Mouse (Mus musculus) intestine, postnatal 0 days (tissue): ENCODE measurements around the gene Olfr1417. TPM values are rescaled to one million over a fixed set of nuclear protein-coding genes. Genes with fewer than 3 reads are reported as not detected.
A peak's percentile ranks its signal among the peaks of the same experiment; 100 is the strongest.

Experiments used
- ATAC-seq: fragments of 200-750 bp; cut with Nextera tagmentation; 2 replicates; pipeline ENCODE4 v1.8.0; 2017; ENCODE audit warnings: mild to moderate bottlenecking, moderate TSS enrichment, moderate library complexity
- H3K27ac ChIP-seq: fragments of 300-500 bp; sonication (generic); 2 replicates; pipeline ENCODE4 v1.5.1; 2014; ENCODE audit warnings: mild to moderate bottlenecking, low read depth, low read length, moderate library complexity
- H3K27me3 ChIP-seq: fragments of 300-500 bp; sonication (generic); replicated peaks from 2 replicates; pipeline ENCODE4 v1.6.1; 2014; ENCODE audit warnings: low read length, mixed read lengths; ENCODE audit not compliant: control insufficient read depth, insufficient read depth
- H3K36me3 ChIP-seq: fragments of 300-500 bp; sonication (generic); 2 replicates; pipeline ENCODE4 v1.6.1; 2014; ENCODE audit warnings: mild to moderate bottlenecking, moderate library complexity; ENCODE audit not compliant: control insufficient read depth, insufficient read depth
- H3K4me1 ChIP-seq: fragments of 300-500 bp; sonication (generic); replicated peaks from 2 replicates; pipeline ENCODE4 v1.6.1; 2014; ENCODE audit warnings: antibody characterized with exemption, low read length, mixed read lengths; ENCODE audit not compliant: control insufficient read depth, insufficient read depth
- H3K4me2 ChIP-seq: fragments of 300-500 bp; sonication (generic); replicated peaks from 2 replicates; pipeline ENCODE4 v1.6.1; 2014; ENCODE audit warnings: low read depth, mild to moderate bottlenecking, moderate library complexity
- H3K4me3 ChIP-seq: fragments of 300-500 bp; sonication (generic); 2 replicates; pipeline ENCODE4 v1.5.1; 2014; ENCODE audit warnings: low read depth, low read length
- H3K9ac ChIP-seq: fragments of 300-500 bp; sonication (generic); 2 replicates; pipeline ENCODE4 v1.6.1; 2014; ENCODE audit warnings: mild to moderate bottlenecking, low read depth, low read length
- H3K9me3 ChIP-seq: fragments of 300-500 bp; sonication (generic); 2 replicates; pipeline ENCODE4 v1.6.1; 2016; ENCODE audit warnings: mixed run types; ENCODE audit not compliant: control insufficient read depth
- CTCF ChIP-seq: sonication (generic); IDR thresholded peaks from 2 replicates; pipeline ENCODE4 v1.5.1; 2016; ENCODE audit warnings: low read depth, mild to moderate bottlenecking, control low read depth, antibody characterized with exemption, moderate library complexity
- WGBS: fragments of 180-500 bp; shearing (Covaris S2); extraction: QIAGEN DNeasy Blood & Tissue Kit; methylation state at CpG from one replicate; pipeline ENCODE4 v1.1.7; 2014; 5-methylcytosine and 5-hydroxymethylcytosine counted together
- polyA plus RNA-seq: library from polyadenylated mRNA; unstranded; fragments of >200 nt; fragmentation: Nextera tagmentation; extraction: Ambion mirVana; gene quantifications from 2 replicates; pipeline ENCODE4 v1.2.1, GENCODE M21; 2015

The Olfr1417 gene
- polyA plus RNA-seq, 1 experiment from 2014 or later, result 0.08 TPM

DNA sequence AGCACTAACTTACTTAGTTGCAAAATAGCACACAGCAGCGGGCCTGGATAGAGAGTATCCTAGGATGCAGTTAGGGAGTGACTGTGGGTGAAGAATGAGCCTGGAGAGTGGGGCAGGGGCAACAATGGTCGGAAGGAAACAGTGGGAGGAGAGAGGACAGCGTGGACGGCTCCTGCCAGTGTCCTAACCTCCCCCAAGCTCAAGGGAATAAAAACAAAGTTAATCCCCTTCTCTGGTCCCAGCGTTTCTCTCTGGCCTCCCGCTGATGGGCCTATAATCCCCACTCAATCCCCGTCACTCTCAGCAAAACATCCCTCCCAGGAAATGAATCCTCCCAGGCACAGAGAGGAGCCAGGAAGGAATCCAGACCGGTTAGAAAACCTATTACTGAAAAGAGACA is 25.4 kb downstream of the Olfr1417 start:
- no peak for ATAC-seq
- no peak overlapping the region for H3K4me2 ChIP-seq
- WGBS, result 43% methylated on average over 8 of the region's 8 CpGs

GRCm38 (mm10) chr19:11813136-11813535 is 25.9 kb downstream of the Olfr1417 start:
- Histone ChIP-seq H3K4me1 (no peaks in the 10 kb centered on the region; the same call in 1 of the 2 replicates), H3K4me2 (no peak overlapping the region), H3K27ac (peak overlapping the region; percentile 60; the same call in 1 of the 2 replicates), H3K27me3 (no peaks in the 10 kb centered on the region), H3K9me3 (no peaks in the 10 kb centered on the region), H3K4me3 (no peak overlapping the region), H3K9ac (no peak overlapping the region), H3K36me3 (no peaks in the 10 kb centered on the region; the same call in 1 of the 2 replicates)
- WGBS, result 48% methylated on average over 4 of the region's 4 CpGs
- ATAC-seq, result peak; percentile 31
- TF ChIP-seq CTCF, result no peak

More for the DNA sequence above, 25.4 kb downstream of the Olfr1417 start:
- TF ChIP-seq CTCF, result no peak
- Histone ChIP-seq H3K27ac (peak overlapping the region; percentile 60), H3K27me3 (no peaks in the 10 kb centered on the region), H3K9me3 (no peaks in the 10 kb centered on the region), H3K9ac (no peak overlapping the region), H3K36me3 (no peaks in the 10 kb centered on the region; the same call in 1 of the 2 replicates), H3K4me3 (no peak overlapping the region), H3K4me1 (no peaks in the 10 kb centered on the region; the same call in 1 of the 2 replicates)

GRCm38 (mm10) chr19:11811688-11812365 is 27.2 kb downstream of the Olfr1417 start:
- WGBS, result 45% methylated on average over 5 of the region's 5 CpGs
- ATAC-seq, result 0 out of 2 replicates have a peak, but pooled peaks have one; percentile 20
- Histone ChIP-seq H3K27me3 (no peaks in the 10 kb centered on the region), H3K4me1 (no peaks in the 10 kb centered on the region; the same call in 1 of the 2 replicates), H3K36me3 (no peaks in the 10 kb centered on the region; the same call in 1 of the 2 replicates), H3K9me3 (no peaks in the 10 kb centered on the region), H3K4me2 (no peak overlapping the region), H3K27ac (no peak overlapping the region), H3K4me3 (no peak overlapping the region), H3K9ac (no peak overlapping the region)
- TF ChIP-seq CTCF, result no peak

DNA sequence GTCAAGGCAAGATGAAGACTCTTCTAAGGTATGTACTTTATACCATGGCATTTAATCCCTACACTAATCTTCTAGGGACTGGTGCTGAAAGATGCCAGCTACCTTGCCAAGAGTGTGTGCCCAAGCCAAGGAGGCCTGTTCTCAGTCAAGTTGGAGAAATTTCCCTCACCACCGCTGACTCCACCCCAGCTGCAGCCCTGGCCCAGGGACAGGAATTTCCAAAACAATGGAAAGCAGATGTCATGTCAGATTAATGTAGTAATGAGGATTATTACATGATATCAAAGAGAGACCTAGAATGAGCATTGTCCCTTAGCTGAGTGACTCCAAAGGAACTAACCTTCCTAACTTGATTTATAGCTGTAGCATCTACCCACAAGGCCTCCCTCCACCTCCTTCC is 28.2 kb downstream of the Olfr1417 start:
- Histone ChIP-seq H3K27me3 (no peaks in the 10 kb centered on the region), H3K36me3 (no peaks in the 10 kb centered on the region; the same call in 1 of the 2 replicates), H3K9me3 (no peaks in the 10 kb centered on the region), H3K27ac (no peak overlapping the region), H3K9ac (no peak overlapping the region), H3K4me3 (no peak overlapping the region), H3K4me1 (no peaks in the 10 kb centered on the region; the same call in 1 of the 2 replicates), H3K4me2 (no peak overlapping the region)
- TF ChIP-seq CTCF, result no peak
- WGBS, result 54% methylated on average over 1 of the region's 1 CpGs
- no peak for ATAC-seq

GRCm38 (mm10) chr19:11810003-11810758 is 28.8 kb downstream of the Olfr1417 start:
- Histone ChIP-seq H3K36me3 (no peaks in the 10 kb centered on the region; the same call in 1 of the 2 replicates), H3K4me3 (no peak overlapping the region), H3K27ac (no peak overlapping the region), H3K9ac (no peak overlapping the region), H3K27me3 (no peaks in the 10 kb centered on the region), H3K4me1 (no peaks in the 10 kb centered on the region; the same call in 1 of the 2 replicates), H3K9me3 (no peaks in the 10 kb centered on the region), H3K4me2 (no peak overlapping the region)
- TF ChIP-seq CTCF, result no peak
- 49% methylated on average over 5 of the region's 5 CpGs for WGBS
- ATAC-seq, result no peak

- Histone ChIP-seq H3K4me1 (no peaks in the 10 kb centered on the region), H3K36me3 (no peaks in the 10 kb centered on the region; the same call in 1 of the 2 replicates), H3K4me3 (no peak overlapping the region), H3K9me3 (no peaks in the 10 kb centered on the region), H3K9ac (no peak overlapping the region), H3K27me3 (no peaks in the 10 kb centered on the region), H3K27ac (no peak overlapping the region), H3K4me2 (no peak overlapping the region)
- no peak for ATAC-seq
- no peak for TF ChIP-seq CTCF
- WGBS, result 75% methylated on average over 2 of the region's 2 CpGs
Observed at GRCm38 (mm10) chr19:11808452-11808851, 30.6 kb downstream of the Olfr1417 start.
